Mouse (Mus musculus): ENCODE results near the gene Fkbp5. TPM values are rescaled to one million over a fixed set of nuclear protein-coding genes. Genes with fewer than 3 reads are reported as not detected.

Gene Fkbp5
- polyA plus RNA-seq, 1 experiment from 2014 or later: 4.3 TPM

DNA sequence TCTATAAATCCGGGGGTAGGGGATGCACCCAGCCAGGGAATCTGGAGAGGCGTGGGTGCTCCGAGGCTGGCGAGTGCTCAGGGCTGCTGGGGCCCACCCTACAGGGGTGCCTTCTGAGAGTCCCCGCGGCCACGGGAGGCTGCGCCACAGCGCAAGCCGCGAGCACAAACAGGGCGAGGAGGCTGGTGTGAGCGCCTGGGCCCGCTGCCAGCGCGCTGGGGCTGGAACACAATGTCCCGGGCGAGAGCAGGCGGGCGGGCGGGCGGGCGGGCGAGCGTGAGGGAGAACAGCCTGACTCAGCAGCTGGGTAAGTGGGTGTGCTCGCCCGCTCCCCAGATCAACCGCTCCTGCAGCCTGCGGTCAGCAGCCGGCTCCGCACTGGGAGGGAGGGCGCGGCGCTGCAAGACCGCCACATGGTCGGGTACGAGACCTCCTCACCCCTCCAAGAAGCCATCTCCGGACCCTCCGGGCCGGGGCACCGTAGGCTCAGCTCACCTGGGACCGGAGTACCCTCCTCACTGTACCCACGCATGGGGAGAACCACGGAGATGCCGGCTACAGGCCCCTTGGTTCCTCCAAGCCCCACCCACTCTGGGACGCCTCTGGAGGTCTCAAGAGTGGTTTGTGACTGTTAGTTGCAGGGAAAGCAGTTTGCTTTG is 758 bp upstream of the Fkbp5 start:
- peak; percentile 63 for ATAC-seq (ENCODE audit: insufficient number of reproducible peaks, insufficient read depth, low FRiP score, low read depth)
- H3K27me3 ChIP-seq (ENCODE audit: control insufficient read depth, insufficient read depth, low read length): peaks cover 27% of the 10 kb centered on the region
- H3K36me3 ChIP-seq (ENCODE audit: control insufficient read depth, insufficient read depth, low read length): no peaks in the 10 kb centered on the region
- H3K4me1 ChIP-seq (ENCODE audit: control insufficient read depth in 2 of 2, insufficient read depth in 2 of 2, low read length in 2 of 2): peaks cover 9 to 13% of the 10 kb centered on the region in 2 experiments; a peak in 3 of 4 replicates
- peak overlapping the region; percentile 40 to 44 for H3K4me3 ChIP-seq (ENCODE audit: control insufficient read depth in 1 of 2, insufficient read depth in 1 of 2, low read depth in 1 of 2, low read length in 2 of 2)
- H3K4me2 ChIP-seq (ENCODE audit: low read length): peak overlapping the region; percentile 89
- peak overlapping the region; percentile 63 for H3K9ac ChIP-seq (ENCODE audit: low read length)
- H3K9me3 ChIP-seq (ENCODE audit: control insufficient read depth, low read length): no peaks in the 10 kb centered on the region
- no peak overlapping the region for H3K27ac ChIP-seq (replicated peaks in 1 of 2; ENCODE audit: control insufficient read depth in 1 of 2, insufficient read depth in 1 of 2, low read depth in 2 of 2, low read length in 2 of 2)
- 1% methylated on average over 40 of the region's 46 CpGs for WGBS

DNA sequence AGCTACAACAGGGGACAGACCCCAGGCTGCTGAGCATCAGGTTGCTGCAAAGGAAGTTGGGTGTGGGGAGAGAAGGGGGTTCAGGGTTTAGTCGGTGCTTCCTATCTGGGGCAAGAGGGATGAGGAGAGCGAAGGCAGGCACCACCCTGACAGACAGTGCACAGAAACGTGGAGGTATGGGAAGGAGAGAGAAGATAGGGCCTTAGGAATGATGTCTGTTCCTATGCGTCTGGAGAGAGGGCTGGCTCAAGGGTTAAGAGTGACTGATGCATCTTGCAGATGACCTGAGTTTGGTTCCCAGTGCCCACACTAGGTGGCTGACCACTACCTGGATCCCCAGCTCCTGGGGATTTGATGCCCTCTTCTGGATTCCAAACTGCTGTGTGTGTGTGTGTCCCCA is 446 bp downstream of the Fkbp5 start:
- Histone ChIP-seq H3K36me3 (ENCODE audit: control insufficient read depth, insufficient read depth, low read length) (no peaks in the 10 kb centered on the region), H3K4me1 (ENCODE audit: control insufficient read depth in 2 of 2, insufficient read depth in 2 of 2, low read length in 2 of 2) (peaks cover 9 to 13% of the 10 kb centered on the region in 2 experiments; a peak in 3 of 4 replicates), H3K27me3 (ENCODE audit: control insufficient read depth, insufficient read depth, low read length) (peaks cover 23% of the 10 kb centered on the region), H3K9me3 (ENCODE audit: control insufficient read depth, low read length) (no peaks in the 10 kb centered on the region), H3K4me2 (ENCODE audit: low read length) (no peak overlapping the region), H3K4me3 (ENCODE audit: control insufficient read depth in 1 of 2, insufficient read depth in 1 of 2, low read depth in 1 of 2, low read length in 2 of 2) (no peak overlapping the region), H3K27ac (replicated peaks in 1 of 2; ENCODE audit: control insufficient read depth in 1 of 2, insufficient read depth in 1 of 2, low read depth in 2 of 2, low read length in 2 of 2) (no peak overlapping the region), H3K9ac (ENCODE audit: low read length) (no peak overlapping the region)
- no peak for ATAC-seq (ENCODE audit: insufficient number of reproducible peaks, insufficient read depth, low FRiP score, low read depth)
- 63% methylated on average over 4 of the region's 4 CpGs for WGBS

DNA sequence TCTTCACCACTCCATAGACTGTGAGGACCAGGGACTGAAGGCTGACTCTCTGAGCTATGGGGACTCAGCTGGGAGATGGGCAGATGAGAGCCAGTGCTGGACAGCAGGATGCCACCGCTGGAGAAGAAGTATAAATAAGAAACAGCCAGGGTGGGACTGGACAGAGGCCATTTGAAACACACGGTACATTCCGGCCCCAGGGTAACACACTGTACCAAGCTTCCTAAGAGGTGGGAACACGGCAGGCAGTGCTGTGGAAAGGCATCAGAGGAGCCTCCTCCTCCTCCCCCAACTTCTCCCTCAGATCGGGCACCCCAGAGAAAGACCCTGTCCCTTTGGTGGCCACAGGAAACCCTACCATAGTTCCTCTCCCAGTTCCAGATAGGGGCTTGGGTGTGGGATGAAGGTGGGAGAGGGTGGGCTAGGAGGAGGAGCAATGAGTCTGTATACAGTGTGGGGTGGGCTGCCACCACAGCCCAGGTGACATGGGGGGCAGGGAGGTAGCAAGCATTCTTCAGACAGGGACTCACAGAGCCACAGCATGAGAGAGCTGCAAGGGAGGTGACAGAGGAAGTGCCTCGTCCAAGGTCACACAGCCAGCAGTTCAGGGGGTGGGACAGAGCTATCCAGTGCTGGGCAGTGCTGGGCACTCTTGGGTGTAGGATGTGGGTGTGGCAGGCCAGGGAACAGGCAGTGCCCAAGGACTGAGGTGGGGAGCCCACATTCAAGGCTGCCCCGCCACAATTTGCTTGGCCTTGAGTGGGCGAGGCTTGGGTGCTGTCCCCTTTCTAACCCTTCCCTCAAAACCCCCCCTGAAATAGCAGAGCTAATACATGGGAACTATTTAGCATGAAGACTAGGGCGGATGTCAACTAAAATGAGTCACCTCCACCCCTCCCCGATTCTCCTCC is 1.6 kb downstream of the Fkbp5 start:
- ATAC-seq (ENCODE audit: insufficient number of reproducible peaks, insufficient read depth, low FRiP score, low read depth): no peak
- Histone ChIP-seq H3K27ac (replicated peaks in 1 of 2; ENCODE audit: control insufficient read depth in 1 of 2, insufficient read depth in 1 of 2, low read depth in 2 of 2, low read length in 2 of 2) (no peak overlapping the region), H3K4me2 (ENCODE audit: low read length) (no peak overlapping the region), H3K4me1 (ENCODE audit: control insufficient read depth in 2 of 2, insufficient read depth in 2 of 2, low read length in 2 of 2) (peaks cover 13 to 21% of the 10 kb centered on the region in 2 experiments), H3K9ac (ENCODE audit: low read length) (no peak overlapping the region), H3K27me3 (ENCODE audit: control insufficient read depth, insufficient read depth, low read length) (peaks cover 12% of the 10 kb centered on the region), H3K36me3 (ENCODE audit: control insufficient read depth, insufficient read depth, low read length) (no peaks in the 10 kb centered on the region), H3K4me3 (ENCODE audit: control insufficient read depth in 1 of 2, insufficient read depth in 1 of 2, low read depth in 1 of 2, low read length in 2 of 2) (no peak overlapping the region), H3K9me3 (ENCODE audit: control insufficient read depth, low read length) (no peaks in the 10 kb centered on the region)
- WGBS: 53% methylated on average over 10 of the region's 10 CpGs

DNA sequence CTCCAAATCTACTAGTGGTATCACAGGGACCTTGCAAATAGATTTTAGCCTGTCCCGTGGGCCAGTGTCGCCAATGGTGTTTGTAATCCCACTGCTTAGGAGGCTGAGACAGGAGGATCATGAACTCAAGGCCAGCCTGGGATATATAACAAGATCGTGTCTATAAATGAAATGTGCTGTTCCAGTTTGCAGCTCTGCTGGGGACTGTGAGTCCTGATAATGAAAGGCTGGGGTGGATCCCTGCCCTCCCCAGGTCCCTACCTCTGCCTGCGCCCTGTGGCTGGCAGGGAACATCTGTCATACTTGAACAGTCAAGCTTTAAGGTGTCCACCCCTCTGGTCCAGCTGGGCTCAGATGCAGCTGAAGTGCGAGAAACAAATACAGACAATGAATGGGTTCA is 2.8 kb downstream of the Fkbp5 start:
- H3K27me3 ChIP-seq (ENCODE audit: control insufficient read depth, insufficient read depth, low read length): peaks cover 6% of the 10 kb centered on the region; the same call in 1 of the 2 replicates
- H3K4me1 ChIP-seq (ENCODE audit: control insufficient read depth in 2 of 2, insufficient read depth in 2 of 2, low read length in 2 of 2): peaks cover 16 to 24% of the 10 kb centered on the region in 2 experiments
- no peak overlapping the region for H3K9ac ChIP-seq (ENCODE audit: low read length)
- WGBS: 83% methylated on average over 5 of the region's 5 CpGs
- H3K4me2 ChIP-seq (ENCODE audit: low read length): no peak overlapping the region
- H3K27ac ChIP-seq (replicated peaks in 1 of 2; ENCODE audit: control insufficient read depth in 1 of 2, insufficient read depth in 1 of 2, low read depth in 2 of 2, low read length in 2 of 2): no peak overlapping the region
- H3K36me3 ChIP-seq (ENCODE audit: control insufficient read depth, insufficient read depth, low read length): no peaks in the 10 kb centered on the region
- no peaks in the 10 kb centered on the region for H3K9me3 ChIP-seq (ENCODE audit: control insufficient read depth, low read length)
- no peak overlapping the region for H3K4me3 ChIP-seq (ENCODE audit: control insufficient read depth in 1 of 2, insufficient read depth in 1 of 2, low read depth in 1 of 2, low read length in 2 of 2)
- ATAC-seq (ENCODE audit: insufficient number of reproducible peaks, insufficient read depth, low FRiP score, low read depth): no peak

DNA sequence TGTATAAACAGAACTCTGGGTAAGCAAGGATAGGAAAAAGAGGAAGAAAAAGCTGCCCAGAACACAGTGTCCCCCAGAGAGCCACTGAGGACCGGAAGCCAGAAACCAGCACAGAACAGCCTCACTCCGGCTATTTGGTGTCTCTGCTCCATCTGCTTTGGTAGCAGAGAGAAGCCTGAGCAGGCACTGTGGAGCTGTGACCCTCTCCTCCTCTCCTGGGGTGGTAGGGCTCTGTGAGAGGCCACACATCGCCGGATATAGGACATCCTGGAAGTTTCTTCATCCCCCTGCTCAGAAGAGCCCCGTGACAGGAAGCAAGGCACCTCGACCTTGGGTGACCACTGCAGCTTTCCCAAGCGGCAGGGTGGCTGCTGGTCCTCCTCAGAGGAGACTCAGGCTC is 3.5 kb downstream of the Fkbp5 start:
- H3K9ac ChIP-seq (ENCODE audit: low read length): no peak overlapping the region
- peaks cover 16 to 24% of the 10 kb centered on the region in 2 experiments for H3K4me1 ChIP-seq (ENCODE audit: control insufficient read depth in 2 of 2, insufficient read depth in 2 of 2, low read length in 2 of 2)
- H3K27ac ChIP-seq (replicated peaks in 1 of 2; ENCODE audit: control insufficient read depth in 1 of 2, insufficient read depth in 1 of 2, low read depth in 2 of 2, low read length in 2 of 2): no peak overlapping the region
- no peak overlapping the region for H3K4me3 ChIP-seq (ENCODE audit: control insufficient read depth in 1 of 2, insufficient read depth in 1 of 2, low read depth in 1 of 2, low read length in 2 of 2)
- peaks cover 4% of the 10 kb centered on the region; the same call in 1 of the 2 replicates for H3K27me3 ChIP-seq (ENCODE audit: control insufficient read depth, insufficient read depth, low read length)
- 49% methylated on average over 7 of the region's 7 CpGs for WGBS
- no peak for ATAC-seq (ENCODE audit: insufficient number of reproducible peaks, insufficient read depth, low FRiP score, low read depth)
- H3K4me2 ChIP-seq (ENCODE audit: low read length): no peak overlapping the region
- no peaks in the 10 kb centered on the region for H3K9me3 ChIP-seq (ENCODE audit: control insufficient read depth, low read length)
- H3K36me3 ChIP-seq (ENCODE audit: control insufficient read depth, insufficient read depth, low read length): no peaks in the 10 kb centered on the region

DNA sequence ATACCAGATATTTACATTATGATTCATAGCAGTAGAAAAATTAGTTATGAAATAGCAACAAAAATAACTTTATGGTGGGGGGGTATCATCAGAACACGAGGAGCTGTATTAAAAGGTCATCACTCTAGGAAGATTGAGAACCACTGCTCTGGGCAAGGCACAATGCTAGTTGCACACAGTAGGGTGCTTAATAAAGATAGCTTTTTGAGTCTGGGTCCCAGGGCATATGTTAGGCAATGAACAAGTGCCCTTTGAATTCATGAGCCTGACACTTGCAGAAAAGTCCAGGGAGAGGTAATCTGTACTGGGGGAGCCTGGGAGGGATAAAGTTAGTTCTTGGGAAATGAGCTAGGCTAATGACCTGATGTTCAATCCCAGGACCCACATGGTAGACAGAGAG is 4.0 kb downstream of the Fkbp5 start:
- no peak for ATAC-seq (ENCODE audit: insufficient number of reproducible peaks, insufficient read depth, low FRiP score, low read depth)
- Histone ChIP-seq H3K9ac (ENCODE audit: low read length) (no peak overlapping the region), H3K4me2 (ENCODE audit: low read length) (no peak overlapping the region), H3K9me3 (ENCODE audit: control insufficient read depth, low read length) (no peaks in the 10 kb centered on the region), H3K36me3 (ENCODE audit: control insufficient read depth, insufficient read depth, low read length) (no peaks in the 10 kb centered on the region), H3K27ac (replicated peaks in 1 of 2; ENCODE audit: control insufficient read depth in 1 of 2, insufficient read depth in 1 of 2, low read depth in 2 of 2, low read length in 2 of 2) (no peak overlapping the region), H3K4me3 (ENCODE audit: control insufficient read depth in 1 of 2, insufficient read depth in 1 of 2, low read depth in 1 of 2, low read length in 2 of 2) (no peak overlapping the region), H3K27me3 (ENCODE audit: control insufficient read depth, insufficient read depth, low read length) (no peaks in the 10 kb centered on the region; the same call in 1 of the 2 replicates), H3K4me1 (ENCODE audit: control insufficient read depth in 2 of 2, insufficient read depth in 2 of 2, low read length in 2 of 2) (peaks cover 15 to 20% of the 10 kb centered on the region in 2 experiments)
- 49% methylated on average over 1 of the region's 1 CpGs for WGBS

DNA sequence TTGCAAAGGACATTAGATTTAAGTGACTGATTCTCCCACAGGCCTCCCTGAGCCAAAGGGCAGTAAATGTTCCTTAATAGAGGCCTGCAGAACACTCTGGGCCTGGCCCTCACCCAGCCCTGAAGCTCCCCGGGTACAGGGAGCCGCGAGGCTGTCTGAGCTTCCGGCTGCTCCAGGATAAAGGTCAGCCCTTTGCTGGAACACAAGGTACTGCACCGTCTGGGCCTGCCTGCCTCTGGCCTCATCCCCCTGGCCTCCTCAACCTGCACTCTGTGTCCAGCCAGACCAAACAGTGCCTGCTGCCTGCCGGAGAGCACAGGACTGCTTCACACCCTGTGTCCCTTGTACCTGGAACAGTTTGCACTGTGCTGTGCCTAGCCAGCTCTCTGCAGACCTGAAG is 4.6 kb downstream of the Fkbp5 start:
- no peak overlapping the region for H3K27ac ChIP-seq (replicated peaks in 1 of 2; ENCODE audit: control insufficient read depth in 1 of 2, insufficient read depth in 1 of 2, low read depth in 2 of 2, low read length in 2 of 2)
- H3K9ac ChIP-seq (ENCODE audit: low read length): no peak overlapping the region
- ATAC-seq (ENCODE audit: insufficient number of reproducible peaks, insufficient read depth, low FRiP score, low read depth): no peak

More for the DNA sequence above, 4.6 kb downstream of the Fkbp5 start:
- peaks cover 14 to 16% of the 10 kb centered on the region in 2 experiments for H3K4me1 ChIP-seq (ENCODE audit: control insufficient read depth in 2 of 2, insufficient read depth in 2 of 2, low read length in 2 of 2)
- H3K36me3 ChIP-seq (ENCODE audit: control insufficient read depth, insufficient read depth, low read length): no peaks in the 10 kb centered on the region
- WGBS: 43% methylated on average over 6 of the region's 6 CpGs
- no peaks in the 10 kb centered on the region for H3K9me3 ChIP-seq (ENCODE audit: control insufficient read depth, low read length)
- no peak overlapping the region for H3K4me3 ChIP-seq (ENCODE audit: control insufficient read depth in 1 of 2, insufficient read depth in 1 of 2, low read depth in 1 of 2, low read length in 2 of 2)
- H3K4me2 ChIP-seq (ENCODE audit: low read length): no peak overlapping the region
- H3K27me3 ChIP-seq (ENCODE audit: control insufficient read depth, insufficient read depth, low read length): no peaks in the 10 kb centered on the region; the same call in 1 of the 2 replicates
